Mouse (Mus musculus): Measurements from ENCODE around the gene Hcrt. TPM values are rescaled to one million over a fixed set of nuclear protein-coding genes. Genes with fewer than 3 reads are reported as not detected.

Hcrt gene
- total RNA-seq, 4 experiments from 2014 or later = not detected

Other genes with a start within 250 kb of the Hcrt start
- 1,000 to 10,000 TPM; 1,202 to 1,723 (median 1,362) TPM for gene Acly, start 234.9 kb downstream of the Hcrt start, total RNA-seq (2022)
- gene Ttc25, start 217.3 kb downstream of the Hcrt start, total RNA-seq (2022) = 1 to 10 TPM; 4.4 to 6.4 (median 5.4) TPM
- gene Cnp, start 188.0 kb downstream of the Hcrt start, total RNA-seq (2022) = 10 to 100 TPM; 47.5 to 85.0 (median 71.9) TPM
- gene Nkiras2, start 143.7 kb downstream of the Hcrt start, total RNA-seq (2022) = 10 to 100 TPM; 34.3 to 37.3 (median 36.7) TPM
- 100 to 1,000 TPM; 204 to 279 (median 249) TPM for gene Dnajc7, start 142.8 kb downstream of the Hcrt start, total RNA-seq (2022)
- 1 to 10 TPM in 1 of 4 experiments, under 1 TPM in 3; 0.29 to 3.4 (median 0.66) TPM for gene Zfp385c, start 70.5 kb downstream of the Hcrt start, total RNA-seq (2022)
- gene Dhx58, start 58.7 kb downstream of the Hcrt start, total RNA-seq (2022) = 100 to 1,000 TPM in 1 of 4 experiments, 10 to 100 TPM in 3; 56.4 to 143 (median 79.7) TPM
- gene Kat2a, start 50.5 kb downstream of the Hcrt start, total RNA-seq (2022) = 10 to 100 TPM; 43.3 to 57.7 (median 52.2) TPM
- gene Hspb9, start 49.1 kb downstream of the Hcrt start, total RNA-seq (2022) = under 1 TPM in 1 of 4 experiments, not detected in 3; 0.59 TPM
- 100 to 1,000 TPM; 183 to 210 (median 190) TPM for gene Rab5c, start 24.7 kb downstream of the Hcrt start, total RNA-seq (2022)
- under 1 TPM; 0.15 to 0.31 (median 0.23) TPM for gene Kcnh4, start 3.0 kb downstream of the Hcrt start, total RNA-seq (2022)
- 10 to 100 TPM; 23.1 to 26.4 (median 24.7) TPM for gene Ghdc, start 8.0 kb upstream of the Hcrt start, total RNA-seq (2022)
- 10 to 100 TPM; 64.5 to 92.1 (median 73.7) TPM for gene Stat5b, start 87.8 kb upstream of the Hcrt start, total RNA-seq (2022)
- 10 to 100 TPM; 30.6 to 60.4 (median 41.2) TPM for gene Stat5a, start 96.4 kb upstream of the Hcrt start, total RNA-seq (2022)
- gene Stat3, start 176.6 kb upstream of the Hcrt start, total RNA-seq (2022) = 100 to 1,000 TPM in 1 of 4 experiments, 10 to 100 TPM in 3; 84.0 to 116 (median 95.7) TPM
- 100 to 1,000 TPM; 321 to 363 (median 344) TPM for gene Cavin1, start 208.0 kb upstream of the Hcrt start, total RNA-seq (2022)
- 100 to 1,000 TPM; 155 to 222 (median 186) TPM for gene Atp6v0a1, start 246.5 kb upstream of the Hcrt start, total RNA-seq (2022)

Measured in adrenal gland, adult 8-10 months (tissue).